Mouse (Mus musculus) CH12.LX (cell line): ENCODE data around the gene Atad5. TPM values are rescaled to one million over a fixed set of nuclear protein-coding genes. Genes with fewer than 3 reads are reported as not detected.

ENCODE experiments used
- DNase-seq: peaks from one replicate; pipeline ENCODE4 v3.0.0-alpha.2; 2013; ENCODE audit errors: extremely low read depth
- H3K27ac ChIP-seq: 2 replicates; pipeline ENCODE4 v1.5.1; 2012; ENCODE audit warnings: low read depth, mild to moderate bottlenecking, control low read depth, moderate library complexity; ENCODE audit not compliant: insufficient read depth
- H3K27me3 ChIP-seq: replicated peaks from 2 replicates; pipeline ENCODE3; 2012; ENCODE audit warnings: inconsistent platforms
- H3K36me3 ChIP-seq, 2 experiments: replicated peaks in 1 of 2; 2 replicates each; pipeline versions ENCODE3 to v1.6.1; 2012; ENCODE audit warnings: inconsistent platforms in 1 of 2, low read length in 1 of 2, mild to moderate bottlenecking in 1 of 2, mixed read lengths in 1 of 2, moderate library complexity in 1 of 2; ENCODE audit not compliant: control insufficient read depth in 1 of 2, insufficient read depth in 1 of 2
- H3K4me1 ChIP-seq, 2 experiments: 2 replicates each; pipeline ENCODE4 v1.6.1; 2012; ENCODE audit warnings: inconsistent platforms in 1 of 2, moderate library complexity in 1 of 2; ENCODE audit not compliant: insufficient read depth in 2 of 2, control insufficient read depth in 1 of 2
- H3K4me2 ChIP-seq: 2 replicates; pipeline ENCODE4 v1.6.1; 2012; ENCODE audit warnings: low read depth, mild to moderate bottlenecking, control low read depth; ENCODE audit not compliant: poor library complexity, insufficient read depth, severe bottlenecking
- H3K4me3 ChIP-seq, 3 experiments: fragments of 150-350 bp in 1 of 3; sonication (generic) in 1 of 3; replicated peaks in 1 of 3; 2 replicates each; pipeline versions ENCODE3 to v1.5.1; 2011 to 2012; ENCODE audit warnings: low read depth in 2 of 3, low read length in 2 of 3, mild to moderate bottlenecking in 2 of 3, moderate library complexity in 2 of 3, control low read depth in 1 of 3, improper control_type of control experiment in 1 of 3, inconsistent platforms in 1 of 3, mixed read lengths in 1 of 3; ENCODE audit not compliant: poor library complexity in 1 of 3
- H3K79me2 ChIP-seq: replicated peaks from 2 replicates; pipeline ENCODE4 v1.6.1; 2012; ENCODE audit warnings: mild to moderate bottlenecking, moderate library complexity; ENCODE audit not compliant: control insufficient read depth, poor library complexity, insufficient read depth, severe bottlenecking; ENCODE audit errors: extremely low read depth
- H3K9ac ChIP-seq: 2 replicates; pipeline ENCODE4 v1.6.1; 2012; ENCODE audit warnings: low read depth, mild to moderate bottlenecking, control low read depth, moderate library complexity; ENCODE audit not compliant: insufficient read depth
- H3K9me3 ChIP-seq: replicated peaks from 2 replicates; pipeline ENCODE3; 2012; ENCODE audit warnings: low read length, inconsistent platforms, mixed read lengths
- BHLHE40 ChIP-seq: IDR thresholded peaks from 2 replicates; pipeline ENCODE4 v1.6.1; 2011; ENCODE audit warnings: mild to moderate bottlenecking, low read depth, low read length, improper control_type of control experiment
- CHD2 ChIP-seq: IDR thresholded peaks from 2 replicates; pipeline ENCODE4 v1.6.1; 2011; ENCODE audit warnings: low read length, improper control_type of control experiment
- CTCF ChIP-seq, 2 experiments: IDR thresholded peaks in 1 of 2; conservative IDR thresholded peaks in 1 of 2; 2 replicates each; pipeline ENCODE4 v1.5.1; 2011 to 2012; ENCODE audit warnings: low read depth in 2 of 2, low read length in 2 of 2, improper control_type of control experiment in 1 of 2, inconsistent platforms in 1 of 2, mild to moderate bottlenecking in 1 of 2, moderate library complexity in 1 of 2
- E2F4 ChIP-seq: IDR thresholded peaks from 2 replicates; pipeline ENCODE4 v1.6.1; 2011; ENCODE audit warnings: low read depth, low read length, improper control_type of control experiment; ENCODE audit not compliant: insufficient replicate concordance
- ELF1 ChIP-seq: IDR thresholded peaks from 2 replicates; pipeline ENCODE4 v1.6.1; 2014; ENCODE audit warnings: low read depth, mild to moderate bottlenecking, inconsistent platforms, low read length, improper control_type of control experiment
- EP300 ChIP-seq: IDR thresholded peaks from 2 replicates; pipeline ENCODE4 v1.6.1; 2011; ENCODE audit warnings: low read length, improper control_type of control experiment
- ETS1 ChIP-seq: conservative IDR thresholded peaks from 2 replicates; pipeline ENCODE4 v1.6.1; 2012; ENCODE audit warnings: low read depth, mild to moderate bottlenecking, inconsistent platforms, low read length, improper control_type of control experiment, moderate library complexity
- HCFC1 ChIP-seq: IDR thresholded peaks from 2 replicates; pipeline ENCODE4 v1.6.1; 2012; ENCODE audit warnings: low read depth, mild to moderate bottlenecking, inconsistent platforms, low read length, improper control_type of control experiment
- IRF4 ChIP-seq: IDR thresholded peaks from 2 replicates; pipeline ENCODE4 v1.6.1; 2014; ENCODE audit warnings: low read depth, mild to moderate bottlenecking, inconsistent platforms, low read length, improper control_type of control experiment
- JUN ChIP-seq: IDR thresholded peaks from 2 replicates; pipeline ENCODE4 v1.6.1; 2011; ENCODE audit warnings: low read depth, mild to moderate bottlenecking, low read length, improper control_type of control experiment, moderate library complexity; ENCODE audit not compliant: insufficient read depth
- JUND ChIP-seq: conservative IDR thresholded peaks from 2 replicates; pipeline ENCODE4 v1.6.1; 2011; ENCODE audit warnings: low read depth, low read length, improper control_type of control experiment
- KAT2A ChIP-seq: IDR thresholded peaks from 2 replicates; pipeline ENCODE4 v1.6.1; 2012; ENCODE audit warnings: low read length, improper control_type of control experiment, inconsistent platforms; ENCODE audit not compliant: insufficient replicate concordance
- MAFK ChIP-seq: IDR thresholded peaks from 2 replicates; pipeline ENCODE4 v1.6.1; 2011; ENCODE audit warnings: low read length, improper control_type of control experiment; ENCODE audit not compliant: insufficient replicate concordance
- MEF2A ChIP-seq: IDR thresholded peaks from 2 replicates; pipeline ENCODE4 v1.6.1; 2014; ENCODE audit warnings: low read depth, mild to moderate bottlenecking, inconsistent platforms, low read length, improper control_type of control experiment, borderline replicate concordance
- MXI1 ChIP-seq: IDR thresholded peaks from 2 replicates; pipeline ENCODE4 v1.6.1; 2011; ENCODE audit warnings: mild to moderate bottlenecking, low read depth, low read length, improper control_type of control experiment
- MYC ChIP-seq: IDR thresholded peaks from 2 replicates; pipeline ENCODE4 v1.6.1; 2011; ENCODE audit warnings: low read depth, mild to moderate bottlenecking, improper control_type of control experiment, low read length
- NELFE ChIP-seq: IDR thresholded peaks from 2 replicates; pipeline ENCODE4 v1.6.1; 2011; ENCODE audit warnings: low read depth, low read length, improper control_type of control experiment
- NRF1 ChIP-seq: IDR thresholded peaks from 2 replicates; pipeline ENCODE4 v1.6.1; 2014; ENCODE audit warnings: low read depth, mild to moderate bottlenecking, inconsistent platforms, low read length, improper control_type of control experiment, moderate library complexity
- POLR2A ChIP-seq: IDR thresholded peaks from 2 replicates; pipeline ENCODE4 v1.6.1; 2011; ENCODE audit warnings: low read depth, mild to moderate bottlenecking, improper control_type of control experiment, low read length
- RAD21 ChIP-seq: IDR thresholded peaks from 2 replicates; pipeline ENCODE4 v1.6.1; 2011; ENCODE audit warnings: low read depth, mild to moderate bottlenecking, low read length, improper control_type of control experiment, moderate library complexity
- SIN3A ChIP-seq: IDR thresholded peaks from 2 replicates; pipeline ENCODE4 v1.6.1; 2012; ENCODE audit warnings: low read length, improper control_type of control experiment, inconsistent platforms
- TBP ChIP-seq: conservative IDR thresholded peaks from 2 replicates; pipeline ENCODE4 v1.6.1; 2011; ENCODE audit warnings: low read depth, low read length, improper control_type of control experiment
- TCF12 ChIP-seq: IDR thresholded peaks from 2 replicates; pipeline ENCODE4 v1.6.1; 2014; ENCODE audit warnings: low read depth, mild to moderate bottlenecking, inconsistent platforms, low read length, improper control_type of control experiment
- USF1 ChIP-seq: IDR thresholded peaks from 2 replicates; pipeline ENCODE4 v1.6.1; 2014; ENCODE audit warnings: low read depth, mild to moderate bottlenecking, inconsistent platforms, low read length, improper control_type of control experiment
- USF2 ChIP-seq: conservative IDR thresholded peaks from 2 replicates; pipeline ENCODE4 v1.6.1; 2011; ENCODE audit warnings: low read depth, low read length, improper control_type of control experiment
- ZC3H11A ChIP-seq: IDR thresholded peaks from 2 replicates; pipeline ENCODE4 v1.6.1; 2012; ENCODE audit warnings: low read depth, mild to moderate bottlenecking, inconsistent platforms, low read length, improper control_type of control experiment
- ZKSCAN1 ChIP-seq: IDR thresholded peaks from 2 replicates; pipeline ENCODE4 v1.6.1; 2012; ENCODE audit warnings: low read depth, inconsistent platforms, low read length, improper control_type of control experiment, borderline replicate concordance
- ZMIZ1 ChIP-seq: IDR thresholded peaks from 2 replicates; pipeline ENCODE4 v1.6.1; 2012; ENCODE audit warnings: low read depth, mild to moderate bottlenecking, inconsistent platforms, low read length, improper control_type of control experiment
- ZNF384 ChIP-seq: IDR thresholded peaks from 2 replicates; pipeline ENCODE4 v1.6.1; 2012; ENCODE audit warnings: low read depth, low read length, improper control_type of control experiment, inconsistent platforms
- dilution Hi-C: fragments of 300-500 bp; cut with MboI; formaldehyde crosslinking; loops from 2 replicates; pipeline ENCODE4 v1.14.3; 2020; ENCODE audit warnings: low sequenced_read_pairs; ENCODE audit not compliant: extremely low pct_unique_long_range_greater_than_20kb, extremely low pct_ligation_motif_present
- in situ Hi-C: fragments of 300-500 bp; cut with MboI; formaldehyde crosslinking; loops from 3 replicates; pipeline ENCODE4 v1.14.3; 2019; ENCODE audit warnings: low sequenced_read_pairs, low pct_ligation_motif_present, low pct_unique_long_range_greater_than_20kb, mixed read lengths
- polyA plus RNA-seq: library from polyadenylated mRNA; unstranded; fragments of >175 nt; gene quantifications from 2 replicates; pipeline ENCODE4 v1.2.1, GENCODE M21; 2012; ENCODE audit warnings: low read depth; ENCODE audit not compliant: insufficient read length
- total RNA-seq, 2 experiments: library from RNA; depleted of rRNA; stranded (reverse); fragments of 300-350 nt in 1 of 2; fragments of >200 nt in 1 of 2; gene quantifications; 2 replicates each; pipeline ENCODE4 v1.2.3; 2012 to 2014

Gene Atad5
- total and polyA plus RNA-seq, 3 experiments = 24.0 to 46.3 (median 35.2) TPM

GRCm38 (mm10) chr11:80085356-80086055 is 3.7 kb upstream of the Atad5 start:
- peaks cover 8% of the 10 kb centered on the region for H3K9me3 ChIP-seq
- in situ Hi-C loops (no loop called here), dilution Hi-C loops (no loop called here)
- no peak overlapping the region for H3K4me3 ChIP-seq
- TF ChIP-seq NRF1 (no peak), JUN (no peak), KAT2A (no peak), ZMIZ1 (no peak), IRF4 (peak; percentile 12; the same call in 1 of the 2 replicates), EP300 (peak; percentile 20; the same call in 1 of the 2 replicates), ELF1 (0 out of 2 replicates have a peak, but pooled peaks have one; percentile 29), ETS1 (no peak), ZNF384 (no peak), USF2 (no peak)
- TF ChIP-seq, all 38 proteins: peak for 3
- peak; percentile 64 for DNase-seq
- Histone ChIP-seq H3K36me3 (no peaks in the 10 kb centered on the region), H3K27ac (peak overlapping the region; percentile 13; the same call in 1 of the 2 replicates), H3K9ac (no peak overlapping the region), H3K27me3 (no peaks in the 10 kb centered on the region), H3K4me2 (no peak overlapping the region), H3K4me1 (peaks cover 6 to 35% of the 10 kb centered on the region in 2 experiments), H3K79me2 (peaks cover 13% of the 10 kb centered on the region)

DNA sequence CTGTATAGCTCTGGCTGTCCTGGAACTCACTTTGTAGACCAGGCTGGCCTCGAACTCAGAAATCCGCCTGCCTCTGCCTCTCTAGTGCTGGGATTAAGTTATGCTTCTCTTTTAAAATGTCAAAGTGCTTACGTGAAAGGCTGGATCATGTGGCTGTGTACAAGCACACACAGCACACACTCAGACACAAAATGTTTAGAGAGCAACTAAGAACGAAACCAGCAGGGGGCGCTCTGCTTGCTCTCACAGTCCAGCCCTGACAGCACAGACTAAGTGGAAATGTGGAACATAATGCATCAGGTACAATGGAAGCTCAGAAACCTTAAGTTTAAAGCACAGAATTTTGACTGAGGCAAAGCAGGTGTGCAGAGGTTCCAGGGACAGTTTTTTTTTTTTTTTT is 2.4 kb upstream of the Atad5 start:
- dilution Hi-C loops = no loop called here
- Histone ChIP-seq H3K79me2 (peaks cover 23% of the 10 kb centered on the region), H3K27me3 (no peaks in the 10 kb centered on the region), H3K4me3 (no peak overlapping the region), H3K27ac (no peak overlapping the region), H3K4me2 (no peak overlapping the region), H3K9ac (no peak overlapping the region), H3K9me3 (peaks cover 8% of the 10 kb centered on the region), H3K4me1 (peaks cover 6 to 35% of the 10 kb centered on the region in 2 experiments), H3K36me3 (peaks cover 0 to 2% of the 10 kb centered on the region in 2 experiments)
- DNase-seq = peak; percentile 97
- peak; percentile 37; the same call in 1 of the 2 replicates for TF ChIP-seq HCFC1
- 0 out of 2 replicates have a peak, but pooled peaks have one; percentile 26 for TF ChIP-seq POLR2A
- TF ChIP-seq JUN = no peak
- peak; percentile 76; the same call in 1 of the 2 replicates for TF ChIP-seq MYC
- TF ChIP-seq CTCF (conservative IDR thresholded peaks at IDR 0.05 in 1 of 2, IDR thresholded peaks at IDR 0.05 in 1 of 2; ENCODE audit: low read depth in 2 of 2, low read length in 2 of 2) = peak; percentile 85 to 94
- peak; percentile 45 for TF ChIP-seq BHLHE40
- TF ChIP-seq MEF2A = peak; percentile 49; the same call in 1 of the 2 replicates
- TF ChIP-seq ZKSCAN1 = no peak
- peak; percentile 100 for TF ChIP-seq IRF4
- TF ChIP-seq ZC3H11A = no peak
- TF ChIP-seq ELF1 = no peak
- TF ChIP-seq KAT2A = no peak
- TF ChIP-seq E2F4 = no peak
- TF ChIP-seq TBP = no peak
- peak; percentile 55; the same call in 1 of the 2 replicates for TF ChIP-seq SIN3A
- TF ChIP-seq NRF1 = no peak
- peak; percentile 18 for TF ChIP-seq RAD21
- TF ChIP-seq CHD2 = no peak
- peak; percentile 40; the same call in 1 of the 2 replicates for TF ChIP-seq TCF12
- 0 out of 2 replicates have a peak, but pooled peaks have one; percentile 16 for TF ChIP-seq NELFE
- TF ChIP-seq JUND = peak; percentile 73
- 0 out of 2 replicates have a peak, but pooled peaks have one; percentile 20 for TF ChIP-seq MAFK
- TF ChIP-seq USF2 = no peak
- no peak; the same call in 1 of the 2 replicates for TF ChIP-seq USF1
- TF ChIP-seq EP300 = no peak
- TF ChIP-seq MXI1 = no peak
- in situ Hi-C loops = no loop called here
